Mouse (Mus musculus) kidney, adult 11 months (tissue): ENCODE results near the gene Nos3.
"Not testable (repeated sequence)": the region's sequence is repeated elsewhere in the genome, so short reads cannot be mapped to it uniquely, and the experiment has no call there.

Source experiments
- DNase-seq: peaks from one replicate; pipeline ENCODE4 v3.0.0; 2022

Nos3 gene

GRCm38 (mm10) chr5:24379501-24379900 lies 14.9 kb downstream of the Nos3 start:
- DNase-seq: no peak

GRCm38 (mm10) chr5:24380499-24380898 lies 15.9 kb downstream of the Nos3 start:
- DNase-seq: no peak

- no peak for DNase-seq
Observed at GRCm38 (mm10) chr5:24381486-24381885, 16.9 kb downstream of the Nos3 start.

GRCm38 (mm10) chr5:24381988-24382387 lies 17.4 kb downstream of the Nos3 start:
- no peak for DNase-seq

GRCm38 (mm10) chr5:24383026-24383859 lies 18.6 kb downstream of the Nos3 start:
- DNase-seq: peak; percentile 87

- peak; percentile 54 for DNase-seq
Observed at GRCm38 (mm10) chr5:24384407-24384806, 19.8 kb downstream of the Nos3 start.

GRCm38 (mm10) chr5:24385374-24385773 lies 20.8 kb downstream of the Nos3 start:
- DNase-seq: no peak

- DNase-seq: no peak
Observed at GRCm38 (mm10) chr5:24385887-24386550, 21.4 kb downstream of the Nos3 start.

GRCm38 (mm10) chr5:24387264-24388241 lies 22.9 kb downstream of the Nos3 start:
- peak; percentile 72 for DNase-seq

GRCm38 (mm10) chr5:24388246-24388915 lies 23.8 kb downstream of the Nos3 start:
- no peak for DNase-seq

GRCm38 (mm10) chr5:24389011-24389657 lies 24.5 kb downstream of the Nos3 start:
- peak; percentile 32 for DNase-seq

- DNase-seq: no peak
Observed at GRCm38 (mm10) chr5:24389658-24390020, 25.0 kb downstream of the Nos3 start.

GRCm38 (mm10) chr5:24391864-24392263 lies 27.3 kb downstream of the Nos3 start, which contains the start of gene Atg9b:
TSS of gene Atg9b (minus strand) at chr5:24392143.
- DNase-seq: no peak

GRCm38 (mm10) chr5:24392724-24393123 lies 28.1 kb downstream of the Nos3 start:
- peak; percentile 27 for DNase-seq

GRCm38 (mm10) chr5:24393392-24393997 lies 28.9 kb downstream of the Nos3 start, which contains the start of gene Abcb8:
TSS of gene Abcb8 (plus strand) at chr5:24393663.
- DNase-seq: peak; percentile 72

GRCm38 (mm10) chr5:24394165-24394894 lies 29.7 kb downstream of the Nos3 start:
- DNase-seq: peak; percentile 98

- DNase-seq: not testable (repeated sequence)
Observed at GRCm38 (mm10) chr5:24396254-24396653, 31.6 kb downstream of the Nos3 start.

GRCm38 (mm10) chr5:24399686-24400085 lies 35.1 kb downstream of the Nos3 start:
- DNase-seq: no peak

GRCm38 (mm10) chr5:24400362-24400761 lies 35.8 kb downstream of the Nos3 start:
- no peak for DNase-seq

GRCm38 (mm10) chr5:24400911-24401605 lies 36.4 kb downstream of the Nos3 start:
- no peak for DNase-seq
